Mouse (Mus musculus) spleen, adult 2 months (tissue): ENCODE data around the gene Deaf1.

Experiments used
- CTCF ChIP-seq: fragments of 200-500 bp; IDR thresholded peaks from 2 replicates; pipeline ENCODE4 v1.5.1; 2011; ENCODE audit warnings: mild to moderate bottlenecking, inconsistent platforms; ENCODE audit not compliant: insufficient read depth, insufficient read length, insufficient replicate concordance; ENCODE audit errors: extremely low read depth
- POLR2A ChIP-seq: fragments of 200-500 bp; IDR thresholded peaks from 2 replicates; pipeline ENCODE4 v1.6.1; 2011; ENCODE audit warnings: low read depth, low read length, inconsistent platforms

GRCm38 (mm10) chr7:141264041-141264700 is 63.3 kb downstream of the Deaf1 start:
- TF ChIP-seq CTCF (no peak), POLR2A (no peak)
